Mouse (Mus musculus) heart, adult 18-20 months (tissue): ENCODE measurements around the gene 4930503B20Rik. TPM values are rescaled to one million over a fixed set of nuclear protein-coding genes. Genes with fewer than 3 reads are reported as not detected.

ENCODE experiments used
- DNase-seq, 2 experiments: peaks; one replicate each; pipeline ENCODE4 v3.0.0; 2021 to 2022; ENCODE audit warnings: mixed read lengths in 1 of 2
- total RNA-seq, 2 experiments: library from RNA; stranded (reverse); gene quantifications; 2 replicates each; pipeline ENCODE4 v1.2.3; 2021

The 4930503B20Rik gene
- total RNA-seq, 2 experiments from 2014 or later = not detected

GRCm38 (mm10) chr3:146652431-146652830, 1.3 kb upstream of the 4930503B20Rik start:
- DNase-seq = no peak

GRCm38 (mm10) chr3:146650716-146651115, 401 bp downstream of the 4930503B20Rik start:
- no peak for DNase-seq

GRCm38 (mm10) chr3:146649311-146649894, 1.7 kb downstream of the 4930503B20Rik start:
- no peak for DNase-seq

- no peak for DNase-seq
These were observed 9.2 kb downstream of the 4930503B20Rik start for GRCm38 (mm10) chr3:146641818-146642427.

GRCm38 (mm10) chr3:146632506-146632905, 18.6 kb downstream of the 4930503B20Rik start:
- no peak for DNase-seq

- DNase-seq = no peak
These were observed 22.7 kb downstream of the 4930503B20Rik start for GRCm38 (mm10) chr3:146628227-146628982.

- DNase-seq = no peak
These were observed 25.4 kb downstream of the 4930503B20Rik start for GRCm38 (mm10) chr3:146625766-146626165.

- DNase-seq = no peak
These were observed 29.2 kb downstream of the 4930503B20Rik start for GRCm38 (mm10) chr3:146621966-146622365.

GRCm38 (mm10) chr3:146620555-146621249, 30.4 kb downstream of the 4930503B20Rik start:
- DNase-seq = peak; percentile 50 to 52

GRCm38 (mm10) chr3:146620101-146620500, 31.0 kb downstream of the 4930503B20Rik start:
- DNase-seq = no peak

- no peak for DNase-seq
These were observed 32.8 kb downstream of the 4930503B20Rik start for GRCm38 (mm10) chr3:146618357-146618756.

- no peak for DNase-seq
These were observed 33.2 kb downstream of the 4930503B20Rik start for GRCm38 (mm10) chr3:146617946-146618345.

- no peak for DNase-seq
These were observed 34.4 kb downstream of the 4930503B20Rik start for GRCm38 (mm10) chr3:146616533-146617283.

- DNase-seq = no peak
These were observed 35.6 kb downstream of the 4930503B20Rik start, which contains the start of gene Dnase2b for GRCm38 (mm10) chr3:146615496-146615895. Dnase2b (minus strand) TSS chr3:146615596.

- DNase-seq = peak; percentile 50 to 61
These were observed 39.3 kb downstream of the 4930503B20Rik start for GRCm38 (mm10) chr3:146611821-146612220.

- DNase-seq = no peak
These were observed 39.9 kb downstream of the 4930503B20Rik start for GRCm38 (mm10) chr3:146611261-146611660.

GRCm38 (mm10) chr3:146610322-146610721, 40.8 kb downstream of the 4930503B20Rik start:
- DNase-seq = no peak

- DNase-seq = no peak
These were observed 43.7 kb downstream of the 4930503B20Rik start for GRCm38 (mm10) chr3:146607368-146607767.

GRCm38 (mm10) chr3:146604647-146605046, 46.5 kb downstream of the 4930503B20Rik start:
- no peak for DNase-seq

GRCm38 (mm10) chr3:146602531-146602930, 48.6 kb downstream of the 4930503B20Rik start:
- no peak for DNase-seq

GRCm38 (mm10) chr3:146601205-146601604, 49.9 kb downstream of the 4930503B20Rik start:
- no peak for DNase-seq
